Mouse (Mus musculus) stomach, embryonic 14.5 days (tissue): ENCODE measurements at regions not wholly inside any gene's neighbourhood (a gene's known extent, or its start where the extent isn't known, plus 50 kb on each side); places are given as distances from the start of the nearest gene placed in this dataset.

ENCODE experiments used
- ATAC-seq: fragments of 200-750 bp; cut with Nextera tagmentation; 2 replicates; pipeline ENCODE4 v1.8.0; 2017; ENCODE audit warnings: low read depth, moderate TSS enrichment; ENCODE audit not compliant: insufficient number of reproducible peaks, insufficient read depth, low FRiP score
- H3K27ac ChIP-seq: fragments of 300-500 bp; sonication (generic); 2 replicates; pipeline ENCODE4 v1.5.1; 2014; ENCODE audit warnings: mild to moderate bottlenecking, low read length, moderate library complexity, mixed read lengths
- H3K27me3 ChIP-seq: fragments of 300-500 bp; sonication (generic); 2 replicates; pipeline ENCODE4 v1.6.1; 2014; ENCODE audit warnings: low read length, control low read depth, mixed read lengths; ENCODE audit not compliant: control insufficient read depth, insufficient read depth
- H3K36me3 ChIP-seq: fragments of 300-500 bp; sonication (generic); 2 replicates; pipeline ENCODE4 v1.6.1; 2014; ENCODE audit warnings: mild to moderate bottlenecking, control low read depth, low read length, moderate library complexity, mixed read lengths; ENCODE audit not compliant: control insufficient read depth, insufficient read depth
- H3K4me1 ChIP-seq: fragments of 300-500 bp; sonication (generic); 2 replicates; pipeline ENCODE4 v1.6.1; 2014; ENCODE audit warnings: low read length, control low read depth, mixed read lengths; ENCODE audit not compliant: control insufficient read depth, insufficient read depth
- H3K4me2 ChIP-seq: fragments of 300-500 bp; sonication (generic); replicated peaks from 2 replicates; pipeline ENCODE4 v1.6.1; 2014; ENCODE audit warnings: low read depth, low read length, control low read depth
- H3K4me3 ChIP-seq: fragments of 300-500 bp; sonication (generic); 2 replicates; pipeline ENCODE4 v1.5.1; 2014; ENCODE audit warnings: low read depth, low read length, control low read depth
- H3K9ac ChIP-seq: fragments of 300-500 bp; sonication (generic); replicated peaks from 2 replicates; pipeline ENCODE4 v1.6.1; 2014; ENCODE audit warnings: low read depth, mild to moderate bottlenecking, control low read depth, low read length, moderate library complexity, mixed read lengths
- H3K9me3 ChIP-seq: fragments of 300-500 bp; sonication (generic); 2 replicates; pipeline ENCODE4 v1.6.1; 2016; ENCODE audit warnings: low read depth, low read length, control low read depth; ENCODE audit not compliant: control insufficient read depth
- WGBS: fragments of 180-500 bp; shearing (Covaris S2); extraction: QIAGEN DNeasy Blood & Tissue Kit; methylation state at CpG from one replicate; pipeline ENCODE4 v1.1.7; 2014; 5-methylcytosine and 5-hydroxymethylcytosine counted together

DNA sequence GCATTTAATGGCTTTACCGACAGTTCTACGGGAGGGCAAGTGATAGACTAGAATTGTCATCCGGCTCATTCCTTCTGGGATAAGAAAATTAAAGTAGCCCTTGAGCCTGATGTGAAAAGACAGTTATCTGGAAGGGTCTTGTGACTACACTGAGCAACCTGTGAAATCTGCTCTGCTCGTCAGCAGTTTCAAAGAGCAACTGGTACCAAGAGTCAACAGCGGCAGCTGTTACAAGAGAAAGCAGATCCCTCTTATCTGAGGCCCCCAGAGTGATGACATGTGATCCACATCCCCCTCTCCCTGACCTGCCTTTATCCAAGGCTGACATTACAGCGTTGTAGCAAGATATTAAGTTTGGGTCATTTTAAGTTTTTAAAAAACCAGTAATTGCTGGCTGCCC is 52.6 kb upstream of the Unc13c start:
- Histone ChIP-seq H3K36me3 (no peaks in the 10 kb centered on the region), H3K4me1 (no peaks in the 10 kb centered on the region), H3K4me3 (no peak overlapping the region), H3K27me3 (no peaks in the 10 kb centered on the region), H3K9ac (no peak overlapping the region), H3K27ac (no peak overlapping the region), H3K9me3 (no peaks in the 10 kb centered on the region), H3K4me2 (no peak overlapping the region)
- ATAC-seq, result no peak
- WGBS, result 13% methylated on average over 6 of the region's 6 CpGs

- 52% methylated on average over 3 of the region's 3 CpGs for WGBS
- H3K9ac ChIP-seq, result no peak overlapping the region
- H3K27ac ChIP-seq, result no peak overlapping the region
- H3K4me2 ChIP-seq, result no peak overlapping the region
- no peak overlapping the region for H3K4me3 ChIP-seq
- no peaks in the 10 kb centered on the region for H3K27me3 ChIP-seq
- no peaks in the 10 kb centered on the region for H3K36me3 ChIP-seq
- H3K4me1 ChIP-seq, result no peaks in the 10 kb centered on the region
- no peaks in the 10 kb centered on the region for H3K9me3 ChIP-seq
- ATAC-seq, result no peak
These were observed 55.2 kb upstream of the Unc13c start for GRCm38 (mm10) chr9:74023922-74024321.

DNA sequence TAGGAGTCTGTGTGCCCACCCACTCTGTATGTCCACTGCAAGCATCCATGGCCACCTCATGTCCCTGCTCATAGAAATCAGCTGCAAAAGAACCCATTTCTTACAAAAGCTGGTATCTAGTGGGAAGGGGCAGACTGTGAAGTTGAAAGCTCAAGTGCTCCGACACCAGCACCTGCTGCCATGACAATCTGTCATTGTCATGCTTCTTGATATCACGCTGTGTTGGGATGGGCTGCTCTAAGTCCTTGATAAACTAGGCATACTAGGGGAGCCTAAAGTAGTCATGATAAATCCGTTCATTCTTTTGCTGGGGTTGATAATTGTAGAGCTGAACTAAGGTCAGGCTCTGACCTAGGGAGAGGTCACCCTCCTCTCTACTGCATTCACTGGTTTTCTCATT is 57.4 kb upstream of the Unc13c start:
- Histone ChIP-seq H3K9ac (no peak overlapping the region), H3K27me3 (no peaks in the 10 kb centered on the region), H3K4me3 (no peak overlapping the region), H3K36me3 (no peaks in the 10 kb centered on the region), H3K4me2 (no peak overlapping the region), H3K27ac (no peak overlapping the region), H3K9me3 (no peaks in the 10 kb centered on the region), H3K4me1 (no peaks in the 10 kb centered on the region)
- no peak for ATAC-seq
- 40% methylated on average over 3 of the region's 3 CpGs for WGBS

GRCm38 (mm10) chr9:74028438-74028837 is 59.7 kb upstream of the Unc13c start:
- Histone ChIP-seq H3K9ac (no peak overlapping the region), H3K4me1 (no peaks in the 10 kb centered on the region), H3K27me3 (no peaks in the 10 kb centered on the region), H3K36me3 (no peaks in the 10 kb centered on the region), H3K27ac (no peak overlapping the region), H3K4me2 (no peak overlapping the region), H3K9me3 (no peaks in the 10 kb centered on the region), H3K4me3 (no peak overlapping the region)
- WGBS, result 47% methylated on average over 1 of the region's 1 CpGs
- ATAC-seq, result no peak

GRCm38 (mm10) chr9:74045936-74046335 is 64.2 kb upstream of the Wdr72 start:
- Histone ChIP-seq H3K36me3 (no peaks in the 10 kb centered on the region), H3K27ac (no peak overlapping the region), H3K4me3 (no peak overlapping the region), H3K27me3 (no peaks in the 10 kb centered on the region), H3K9ac (no peak overlapping the region), H3K9me3 (no peaks in the 10 kb centered on the region), H3K4me2 (no peak overlapping the region), H3K4me1 (0 out of 2 replicates have a peak, but pooled peaks cover 3% of the 10 kb centered on the region)
- peak; percentile 53; the same call in 1 of the 2 replicates for ATAC-seq
- WGBS, result 45% methylated on average over 3 of the region's 3 CpGs

GRCm38 (mm10) chr9:74049776-74050175 is 60.4 kb upstream of the Wdr72 start:
- H3K4me3 ChIP-seq, result no peak overlapping the region
- no peak for ATAC-seq
- H3K27ac ChIP-seq, result peak overlapping the region; percentile 35; the same call in 1 of the 2 replicates

GRCm38 (mm10) chr9:74056709-74057108 is 53.4 kb upstream of the Wdr72 start:
- H3K4me3 ChIP-seq, result no peak overlapping the region
- WGBS, result 40% methylated on average over 5 of the region's 5 CpGs
- no peak overlapping the region for H3K27ac ChIP-seq
- no peak overlapping the region for H3K4me2 ChIP-seq
- no peaks in the 10 kb centered on the region for H3K9me3 ChIP-seq
- no peak overlapping the region for H3K9ac ChIP-seq
- H3K27me3 ChIP-seq, result no peaks in the 10 kb centered on the region
- no peaks in the 10 kb centered on the region for H3K36me3 ChIP-seq
- no peak for ATAC-seq
- H3K4me1 ChIP-seq, result no peaks in the 10 kb centered on the region

More at GRCm38 (mm10) chr9:74049776-74050175, 60.4 kb upstream of the Wdr72 start:
- H3K9me3 ChIP-seq, result no peaks in the 10 kb centered on the region
- H3K27me3 ChIP-seq, result no peaks in the 10 kb centered on the region
- H3K36me3 ChIP-seq, result no peaks in the 10 kb centered on the region
- no peak overlapping the region for H3K9ac ChIP-seq
- 0 out of 2 replicates have a peak, but pooled peaks cover 3% of the 10 kb centered on the region for H3K4me1 ChIP-seq
- no peak overlapping the region for H3K4me2 ChIP-seq
- WGBS, result 44% methylated on average over 3 of the region's 3 CpGs

- no peak overlapping the region for H3K9ac ChIP-seq
- WGBS, result 13% methylated on average over 3 of the region's 3 CpGs
- H3K4me1 ChIP-seq, result no peaks in the 10 kb centered on the region
- ATAC-seq, result no peak
- no peaks in the 10 kb centered on the region for H3K36me3 ChIP-seq
- H3K4me3 ChIP-seq, result no peak overlapping the region
- H3K9me3 ChIP-seq, result no peaks in the 10 kb centered on the region
- no peaks in the 10 kb centered on the region for H3K27me3 ChIP-seq
- no peak overlapping the region for H3K27ac ChIP-seq
- no peak overlapping the region for H3K4me2 ChIP-seq
These were observed 52.6 kb upstream of the Wdr72 start for GRCm38 (mm10) chr9:74057476-74058076.

DNA sequence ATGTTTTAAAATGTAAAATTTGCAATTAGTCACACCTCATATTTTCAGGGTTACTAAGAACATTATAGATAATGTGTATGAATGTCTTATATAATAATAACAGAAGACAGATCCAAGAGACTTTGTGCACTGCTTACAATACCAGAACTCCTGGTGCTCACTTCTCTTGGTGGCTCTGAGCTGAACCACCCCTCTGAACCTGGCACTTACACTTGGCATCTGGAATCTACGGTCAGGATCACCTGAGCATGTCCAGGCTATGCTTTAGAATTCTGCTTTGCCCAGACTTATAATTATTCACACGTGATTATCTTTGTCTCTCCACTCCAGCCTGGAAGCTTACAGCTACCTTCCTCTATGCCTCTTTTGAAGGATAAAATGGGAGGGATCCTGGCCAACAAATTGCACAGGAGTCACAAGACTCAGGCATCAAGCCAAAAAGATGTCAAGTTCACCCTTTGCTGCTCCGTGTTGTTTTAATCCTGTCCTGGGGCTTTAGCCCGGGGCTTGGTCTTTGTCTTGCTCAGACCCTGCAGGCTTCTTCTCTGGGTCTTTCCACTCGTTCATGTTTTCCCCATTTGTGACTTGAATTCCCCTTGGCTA is 51.8 kb upstream of the Wdr72 start:
- Histone ChIP-seq H3K36me3 (no peaks in the 10 kb centered on the region), H3K27ac (no peak overlapping the region), H3K4me2 (no peak overlapping the region), H3K9me3 (no peaks in the 10 kb centered on the region), H3K4me1 (no peaks in the 10 kb centered on the region), H3K9ac (no peak overlapping the region), H3K27me3 (no peaks in the 10 kb centered on the region), H3K4me3 (no peak overlapping the region)
- 48% methylated on average over 5 of the region's 5 CpGs for WGBS
- ATAC-seq, result no peak
